Mouse (Mus musculus): ENCODE data around the gene Klhdc10.

DNA sequence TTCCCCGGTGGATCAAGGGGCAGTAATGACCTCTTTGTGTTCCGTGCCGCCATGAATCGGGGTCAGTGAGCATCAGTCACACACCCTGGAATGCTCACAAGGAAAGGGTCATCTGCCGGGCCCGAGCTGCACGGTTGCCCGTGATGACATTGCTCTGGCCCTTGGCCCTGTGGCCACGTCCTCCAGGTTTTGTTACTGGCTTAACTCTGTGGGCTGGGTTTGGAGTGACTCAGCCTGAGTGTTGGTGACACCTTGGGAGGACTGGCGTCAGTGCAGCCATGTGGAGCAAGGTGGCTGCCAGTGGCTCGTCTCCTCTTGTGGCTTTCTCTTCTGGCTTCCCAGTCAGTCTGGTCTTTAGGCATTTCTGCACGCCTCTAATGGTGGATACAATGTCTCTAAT, 45.0 kb upstream of the Klhdc10 start:
- TF ChIP-seq CTCF (IDR thresholded peaks at IDR 0.05; ENCODE audit: low read depth, low read length), result no peak
- TF ChIP-seq POLR2AphosphoS5 (IDR thresholded peaks at IDR 0.05; ENCODE audit: insufficient replicate concordance, low read depth, low read length), result no peak
- no peak for TF ChIP-seq GATA1 (IDR thresholded peaks at IDR 0.05; ENCODE audit: borderline replicate concordance, low read length)
